Mouse (Mus musculus) CH12.LX (cell line): ENCODE data around the gene Bsg.

ENCODE experiments used
- CTCF ChIP-seq, 2 experiments: IDR thresholded peaks in 1 of 2; conservative IDR thresholded peaks in 1 of 2; 2 replicates each; pipeline ENCODE4 v1.5.1; 2011 to 2012; ENCODE audit warnings: low read depth in 2 of 2, low read length in 2 of 2, improper control_type of control experiment in 1 of 2, inconsistent platforms in 1 of 2, mild to moderate bottlenecking in 1 of 2, moderate library complexity in 1 of 2
- GABPA ChIP-seq: IDR thresholded peaks from 2 replicates; pipeline ENCODE4 v1.6.1; 2012; ENCODE audit warnings: low read depth, low read length, improper control_type of control experiment, inconsistent platforms; ENCODE audit not compliant: insufficient replicate concordance
- JUN ChIP-seq: IDR thresholded peaks from 2 replicates; pipeline ENCODE4 v1.6.1; 2011; ENCODE audit warnings: low read depth, mild to moderate bottlenecking, low read length, improper control_type of control experiment, moderate library complexity; ENCODE audit not compliant: insufficient read depth
- POLR2A ChIP-seq: IDR thresholded peaks from 2 replicates; pipeline ENCODE4 v1.6.1; 2011; ENCODE audit warnings: low read depth, mild to moderate bottlenecking, improper control_type of control experiment, low read length
- ZNF384 ChIP-seq: IDR thresholded peaks from 2 replicates; pipeline ENCODE4 v1.6.1; 2012; ENCODE audit warnings: low read depth, low read length, improper control_type of control experiment, inconsistent platforms

- TF ChIP-seq GABPA (peak; percentile 5; the same call in 1 of the 2 replicates), POLR2A (peak; percentile 77), ZNF384 (no peak), CTCF (conservative IDR thresholded peaks at IDR 0.05 in 1 of 2, IDR thresholded peaks at IDR 0.05 in 1 of 2; ENCODE audit: low read depth in 2 of 2, low read length in 2 of 2) (peak; percentile 81 to 93), JUN (no peak)
Observed at GRCm38 (mm10) chr10:79668771-79669575, 35.3 kb upstream of the Bsg start, which contains the start of gene Tpgs1.
